Mouse (Mus musculus): Measurements from ENCODE around the gene Hist1h2ae.

DNA sequence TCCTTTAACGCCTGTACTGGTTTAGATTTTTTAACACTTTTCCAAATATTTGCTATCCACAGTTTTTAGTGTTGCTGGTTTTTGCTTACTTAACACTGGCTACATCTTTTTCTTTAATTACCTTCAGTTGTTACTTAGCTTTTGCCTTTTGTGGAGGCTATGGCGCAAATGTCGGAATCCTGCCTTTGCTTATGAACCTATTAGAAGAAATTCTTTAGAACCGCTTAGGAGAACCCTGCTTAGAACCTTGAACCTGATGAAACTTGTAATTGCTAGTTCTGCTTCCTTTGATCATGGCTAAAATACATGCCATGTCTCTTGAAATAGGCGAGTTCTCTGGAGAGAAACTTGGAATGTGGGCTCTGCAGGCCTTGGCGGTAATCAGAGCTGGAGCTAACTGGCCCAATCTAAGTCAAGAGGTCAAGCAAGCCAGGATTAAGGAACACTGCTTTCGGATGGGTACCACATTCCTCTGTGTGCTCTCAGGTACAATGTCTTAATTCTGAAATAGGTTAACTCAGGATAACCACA is 5.4 kb upstream of the Hist1h2ae start:
- TF ChIP-seq POLR2A (IDR thresholded peaks at IDR 0.05; ENCODE audit: borderline replicate concordance, low read depth, low read length) (no peak), CTCF (IDR thresholded peaks at IDR 0.05; ENCODE audit: low read depth, low read length) (no peak)
